Mouse (Mus musculus): ENCODE data around the gene 5730409E04Rik. TPM values are rescaled to one million over a fixed set of nuclear protein-coding genes. Genes with fewer than 3 reads are reported as not detected.

5730409E04Rik gene
- total RNA-seq (2023): 1 to 10 TPM; 3.8 to 6.1 TPM

DNA sequence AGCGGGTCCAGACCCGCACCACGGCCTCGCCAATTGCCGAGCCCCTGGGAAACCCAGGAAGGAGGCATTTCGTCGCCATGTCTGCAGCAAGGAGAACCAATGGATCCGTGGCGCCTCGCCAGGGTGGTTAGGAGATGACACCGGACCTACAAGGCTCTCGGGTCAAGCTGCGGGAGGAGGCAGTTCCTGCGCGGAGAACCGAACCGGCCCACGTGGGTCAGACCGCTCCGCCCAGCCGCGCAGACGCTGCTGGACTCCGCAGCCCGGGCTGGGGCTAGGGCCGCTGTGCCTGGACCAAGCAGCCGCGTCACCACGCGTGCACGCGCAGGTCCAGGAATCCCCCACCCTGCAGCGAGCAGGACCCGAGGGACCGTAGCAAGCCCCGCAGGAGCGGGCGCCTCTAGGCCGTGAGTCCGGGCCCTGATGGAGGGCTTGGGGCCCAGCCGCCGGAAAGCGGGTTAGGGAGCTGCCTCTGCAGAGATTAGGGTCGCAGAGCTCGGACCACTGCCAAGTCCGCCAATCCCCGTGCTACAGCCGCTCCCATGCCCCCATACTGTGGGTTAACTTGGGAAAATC is at the start of gene 5730409E04Rik:
Gene 5730409E04Rik (plus strand): TSS at position 213 of the 576 bp plus-strand sequence.

Other genes with a start within 250 kb of the 5730409E04Rik start
- gene Ago3, start 180.3 kb upstream of the 5730409E04Rik start, total RNA-seq (2023): 10 to 100 TPM; 20.6 to 24.5 TPM
- 10 to 100 TPM; 24.4 to 27.8 TPM for gene Ago1, start 141.2 kb upstream of the 5730409E04Rik start, total RNA-seq (2023)
- gene Ago4, start 76.3 kb upstream of the 5730409E04Rik start, total RNA-seq (2023): 10 to 100 TPM; 11.2 to 12.8 TPM
- 1 to 10 TPM; 2.0 to 7.0 TPM for gene Clspn, start 52.9 kb upstream of the 5730409E04Rik start, total RNA-seq (2023)
- 100 to 1,000 TPM; 103 to 120 TPM for gene Psmb2, start 67.8 kb downstream of the 5730409E04Rik start, total RNA-seq (2023)
- gene Tfap2e, start 126.4 kb downstream of the 5730409E04Rik start, total RNA-seq (2023): not detected
- gene Ncdn, start 143.6 kb downstream of the 5730409E04Rik start, total RNA-seq (2023): 10 to 100 TPM; 15.1 to 17.2 TPM
- 10 to 100 TPM; 36.8 to 39.0 TPM for gene AU040320, start 143.7 kb downstream of the 5730409E04Rik start, total RNA-seq (2023)

All from monocyte, adult 59 days (primary cell).